Mouse (Mus musculus) lung, postnatal 0 days (tissue): ENCODE results near the gene Dhrs9.

Source experiments
- CTCF ChIP-seq: IDR thresholded peaks from 2 replicates; pipeline ENCODE4 v1.5.1; 2016; ENCODE audit warnings: antibody characterized with exemption, mild to moderate bottlenecking
- EP300 ChIP-seq: IDR thresholded peaks from 2 replicates; pipeline ENCODE4 v1.6.1; 2016; ENCODE audit warnings: antibody characterized with exemption, mild to moderate bottlenecking, control low read depth

DNA sequence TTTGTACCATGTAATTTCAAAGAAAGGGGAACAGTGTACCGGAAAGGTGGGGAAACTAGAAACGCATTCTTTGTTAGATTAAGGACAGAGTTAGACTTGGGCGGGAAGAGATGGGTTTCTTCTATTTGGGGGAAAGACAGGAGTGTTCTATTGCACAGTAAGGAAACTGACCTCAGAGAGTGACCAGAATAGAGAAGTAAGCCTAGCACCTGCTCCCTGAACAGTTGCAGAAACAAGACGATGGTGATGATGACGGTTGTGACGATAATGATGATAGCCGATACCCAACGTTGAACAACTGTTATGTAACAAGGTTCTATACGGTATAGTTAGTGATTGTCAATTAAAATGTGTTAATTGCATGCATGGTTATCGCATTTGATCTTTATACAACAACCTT lies 34.3 kb downstream of the Dhrs9 start:
- no peak for TF ChIP-seq CTCF
- no peak for TF ChIP-seq EP300
